Mouse (Mus musculus): ENCODE data around the gene Rbpjl.

GRCm38 (mm10) chr2:164418308-164418875 is 15.5 kb downstream of the Rbpjl start:
- TF ChIP-seq CTCF (IDR thresholded peaks at IDR 0.05; ENCODE audit: insufficient read depth, low read depth, low read length) (no peak), POLR2A (IDR thresholded peaks at IDR 0.05; ENCODE audit: insufficient read depth, low read depth, low read length) (no peak)

All from olfactory bulb, adult 2 months (tissue).